ENCODE assay signal across 27 mouse cellular contexts in genomic region chr4:117013596-117013995, GRCm38 (mm10). TPM values are rescaled to one million over a fixed set of nuclear protein-coding genes. Genes with fewer than 3 reads are reported as not detected.
A peak's percentile ranks its signal among the peaks of the same experiment; 100 is the strongest.
DNase-seq lines count a peak whose midpoint lies in the region; ATAC-seq and TF ChIP-seq lines count a peak whose summit lies in the region.
"Had no signal": no experiment of that assay in that cellular context is flagged by ENCODE, and none has a peak within 500 bp of the region (broad histone marks: within the 10 kb centered on the region; RNA-seq: fewer than 3 reads in every experiment).

No protein-coding gene starts in this region.

- peak; percentile 28 for DNase-seq in forebrain, embryonic 11.5 days (ENCODE audit: low spot score)
- peak; percentile 33 for DNase-seq in MEL (ENCODE audit: low read depth, low spot score)
- peak; percentile 64 for DNase-seq in R1 (ENCODE audit: low read depth, low spot score)
- DNase-seq in hindbrain, embryonic 11.5 days (ENCODE audit: low spot score) = no peak
- DNase-seq in urinary bladder, postnatal 4 days (ENCODE audit: low spot score in 2 of 2) = no peak
- no peak for DNase-seq in kidney, adult 18-20 months
- DNase-seq: adrenal gland, adult 2 months; adrenal gland, postnatal 10 days; adrenal gland, postnatal 36 days; B cell, adult 2 months; cerebellum, adult 11-12 months; cerebellum, adult 2 months; cerebellum, adult 9-10 months; cerebellum, postnatal 10 days; cerebellum, postnatal 36 days; embryo, embryonic 11 days had no signal

- no peak for TF ChIP-seq EP300 in MEL (IDR thresholded peaks at IDR 0.05; ENCODE audit: low read depth in 1 of 2, low read length in 2 of 2)

- TF ChIP-seq RAD21 in MEL (IDR thresholded peaks at IDR 0.05; ENCODE audit: low read depth, low read length) = no peak

- ATAC-seq in forebrain, embryonic 11.5 days (replicated peaks; ENCODE audit: low FRiP score) = no peak
- ATAC-seq in forebrain, embryonic 13.5 days = no peak
- ATAC-seq in hindbrain, embryonic 11.5 days (ENCODE audit: low FRiP score) = no peak
- ATAC-seq: CD4-positive, CD25-positive, alpha-beta regulatory T cell, adult 4 months; forebrain, embryonic 14.5 days; forebrain, embryonic 16.5 days; Patski had no signal

- no peaks in the 10 kb centered on the region for H3K36me3 ChIP-seq in forebrain, embryonic 11.5 days (ENCODE audit: control insufficient read depth, insufficient read depth, low read length)
- H3K36me3 ChIP-seq in forebrain, embryonic 13.5 days (ENCODE audit: poor library complexity, severe bottlenecking) = no peaks in the 10 kb centered on the region
- H3K36me3 ChIP-seq in MEL (ENCODE audit: control insufficient read depth in 1 of 2, insufficient read depth in 2 of 2, low read length in 2 of 2) = peaks cover 0 to under 1% of the 10 kb centered on the region in 2 experiments; a peak in 2 of 4 replicates
- H3K36me3 ChIP-seq in hindbrain, embryonic 11.5 days (ENCODE audit: control insufficient read depth, insufficient read depth, low read length) = no peaks in the 10 kb centered on the region
- H3K36me3 ChIP-seq: embryonic facial prominence, embryonic 13.5 days; embryonic facial prominence, embryonic 15.5 days; forebrain, embryonic 10.5 days; G1E had no signal

- no peak overlapping the region for H3K4me3 ChIP-seq in forebrain, embryonic 11.5 days (ENCODE audit: low read depth, low read length)
- H3K4me3 ChIP-seq in forebrain, embryonic 13.5 days = no peak overlapping the region
- H3K4me3 ChIP-seq in MEL (ENCODE audit: control insufficient read depth in 1 of 2, insufficient read depth in 1 of 2, low read depth in 2 of 2, low read length in 2 of 2) = no peak overlapping the region
- H3K4me3 ChIP-seq in hindbrain, embryonic 11.5 days (ENCODE audit: low read depth, low read length) = no peak overlapping the region
- H3K4me3 ChIP-seq: embryonic facial prominence, embryonic 13.5 days; embryonic facial prominence, embryonic 15.5 days; erythroblast, embryonic 14.5 days; forebrain, embryonic 10.5 days had no signal

- 84% methylated on average over 6 of the region's 6 CpGs for WGBS in forebrain, embryonic 11.5 days
- WGBS in forebrain, embryonic 13.5 days = 84% methylated on average over 6 of the region's 6 CpGs
- 83% methylated on average over 6 of the region's 6 CpGs for WGBS in hindbrain, embryonic 11.5 days

- no peak for TF ChIP-seq POLR2A in MEL (IDR thresholded peaks at IDR 0.05; ENCODE audit: control insufficient read depth in 1 of 2, insufficient read depth in 1 of 2, low read depth in 1 of 2, low read length in 2 of 2, poor library complexity in 1 of 2)

- H3K79me2 ChIP-seq in MEL (ENCODE audit: control insufficient read depth, insufficient read depth, low read length, poor library complexity) = no peaks in the 10 kb centered on the region

- no peak for TF ChIP-seq CTCF in MEL (IDR thresholded peaks at IDR 0.05 in 2 of 3, conservative IDR thresholded peaks at IDR 0.05 in 1 of 3; ENCODE audit: control insufficient read depth in 1 of 3, insufficient read depth in 1 of 3, low read depth in 2 of 3, low read length in 3 of 3, poor library complexity in 1 of 3, severe bottlenecking in 1 of 3)

- no peaks in the 10 kb centered on the region; the same call in 1 of the 2 replicates for H3K4me1 ChIP-seq in forebrain, embryonic 11.5 days (replicated peaks; ENCODE audit: control insufficient read depth, insufficient read depth, low read length)
- no peaks in the 10 kb centered on the region for H3K4me1 ChIP-seq in forebrain, embryonic 13.5 days
- no peaks in the 10 kb centered on the region for H3K4me1 ChIP-seq in MEL (ENCODE audit: control insufficient read depth in 1 of 2, insufficient read depth in 2 of 2, low read length in 2 of 2)
- H3K4me1 ChIP-seq in hindbrain, embryonic 11.5 days (replicated peaks; ENCODE audit: control insufficient read depth, insufficient read depth, low read length) = no peaks in the 10 kb centered on the region
- H3K4me1 ChIP-seq: embryonic facial prominence, embryonic 13.5 days; embryonic facial prominence, embryonic 15.5 days; forebrain, embryonic 10.5 days had no signal

- no peak overlapping the region for H3K9ac ChIP-seq in forebrain, embryonic 11.5 days (ENCODE audit: low read length)
- no peak overlapping the region for H3K9ac ChIP-seq in forebrain, embryonic 13.5 days
- no peak overlapping the region for H3K9ac ChIP-seq in MEL (ENCODE audit: control insufficient read depth, low read depth, low read length, poor library complexity, severe bottlenecking)
- no peak overlapping the region for H3K9ac ChIP-seq in hindbrain, embryonic 11.5 days (ENCODE audit: low read depth, low read length)
- H3K9ac ChIP-seq: embryonic facial prominence, embryonic 13.5 days; embryonic facial prominence, embryonic 15.5 days had no signal

- no peak overlapping the region for H3K27ac ChIP-seq in forebrain, embryonic 11.5 days (ENCODE audit: low read depth, low read length)
- no peak overlapping the region for H3K27ac ChIP-seq in forebrain, embryonic 13.5 days
- H3K27ac ChIP-seq in MEL (ENCODE audit: control insufficient read depth, low read depth, low read length) = no peak overlapping the region
- H3K27ac ChIP-seq in hindbrain, embryonic 11.5 days (ENCODE audit: low read depth, low read length) = no peak overlapping the region
- H3K27ac ChIP-seq: embryonic facial prominence, embryonic 13.5 days; embryonic facial prominence, embryonic 15.5 days; forebrain, embryonic 10.5 days had no signal

- H3K9me3 ChIP-seq in forebrain, embryonic 11.5 days (ENCODE audit: control insufficient read depth, low read length) = no peaks in the 10 kb centered on the region
- no peaks in the 10 kb centered on the region for H3K9me3 ChIP-seq in forebrain, embryonic 13.5 days (replicated peaks)
- no peaks in the 10 kb centered on the region for H3K9me3 ChIP-seq in MEL (replicated peaks; ENCODE audit: insufficient read depth, low read length)
- H3K9me3 ChIP-seq in hindbrain, embryonic 11.5 days (ENCODE audit: control insufficient read depth, low read length) = no peaks in the 10 kb centered on the region
- H3K9me3 ChIP-seq: embryonic facial prominence, embryonic 13.5 days; embryonic facial prominence, embryonic 15.5 days; forebrain, embryonic 10.5 days; G1E had no signal

- H3K27me3 ChIP-seq in forebrain, embryonic 11.5 days (ENCODE audit: control insufficient read depth, insufficient read depth, low read length) = no peaks in the 10 kb centered on the region
- H3K27me3 ChIP-seq in forebrain, embryonic 13.5 days = no peaks in the 10 kb centered on the region
- H3K27me3 ChIP-seq in MEL (ENCODE audit: control insufficient read depth in 1 of 2, insufficient read depth in 2 of 2, low read length in 2 of 2) = peaks cover under 1 to 4% of the 10 kb centered on the region in 2 experiments; a peak in 2 of 4 replicates
- no peaks in the 10 kb centered on the region for H3K27me3 ChIP-seq in hindbrain, embryonic 11.5 days (ENCODE audit: control insufficient read depth, insufficient read depth, low read length)
- H3K27me3 ChIP-seq: CH12.LX; embryonic facial prominence, embryonic 13.5 days; embryonic facial prominence, embryonic 15.5 days; Patski had no signal

- H3K4me2 ChIP-seq in forebrain, embryonic 11.5 days (ENCODE audit: low read depth, low read length, severe bottlenecking) = no peak overlapping the region
- no peak overlapping the region for H3K4me2 ChIP-seq in forebrain, embryonic 13.5 days
- H3K4me2 ChIP-seq in hindbrain, embryonic 11.5 days (replicated peaks; ENCODE audit: low read depth, low read length) = no peak overlapping the region
- H3K4me2 ChIP-seq: embryonic facial prominence, embryonic 13.5 days; embryonic facial prominence, embryonic 15.5 days had no signal

TF ChIP-seq in MEL, 35 proteins besides CTCF, POLR2A, EP300 and RAD21 (continues in another document):
- TF ChIP-seq MAFK (IDR thresholded peaks at IDR 0.05; ENCODE audit: borderline replicate concordance, low read depth, low read length) (no peak), MYB (IDR thresholded peaks at IDR 0.05; ENCODE audit: low read depth, low read length) (no peak), POLR2AphosphoS5 (IDR thresholded peaks at IDR 0.05; ENCODE audit: borderline replicate concordance, low read depth, low read length) (no peak), TAL1 (IDR thresholded peaks at IDR 0.05; ENCODE audit: low read length) (no peak), ETS1 (IDR thresholded peaks at IDR 0.05; ENCODE audit: low read depth, low read length) (no peak), MYC (IDR thresholded peaks at IDR 0.05; ENCODE audit: low read depth, low read length) (no peak), GATA1 (IDR thresholded peaks at IDR 0.05; ENCODE audit: low read depth, low read length) (no peak), MEF2A (IDR thresholded peaks at IDR 0.05; ENCODE audit: extremely low read depth, insufficient replicate concordance, low read depth, low read length, poor library complexity, severe bottlenecking) (no peak), ZKSCAN1 (IDR thresholded peaks at IDR 0.05; ENCODE audit: low read depth, low read length) (no peak), MXI1 (IDR thresholded peaks at IDR 0.05; ENCODE audit: low read depth, low read length) (no peak)

RNA-seq across cellular contexts. Expression of gene Eif2b3, which starts 5.6 kb away (rescaled TPM):
- 45.7 and 47.5 TPM in 2 replicates for polyA plus RNA-seq in forebrain, embryonic 11.5 days (2014; fragmentation: Nextera tagmentation; extraction: Ambion mirVana)
- polyA plus RNA-seq in forebrain, embryonic 13.5 days (2015; fragmentation: Nextera tagmentation; extraction: Ambion mirVana) = 42.5 and 45.7 TPM in 2 replicates
- total RNA-seq in MEL (2012; rRNA removed) = 75.4 and 79.3 TPM in 2 replicates
- polyA plus RNA-seq in MEL (2012; ENCODE audit: insufficient read depth in 1 of 2, insufficient read length in 2 of 2, low read depth in 1 of 2, low replicate concordance in 2 of 2, missing spikeins in 1 of 2) = 10 to 100 TPM in 1 of 2 experiments, not detected in 1; 77.5 TPM
- polyA plus RNA-seq in hindbrain, embryonic 11.5 days (2014; fragmentation: Nextera tagmentation; extraction: Ambion mirVana) = 51.9 and 53.0 TPM in 2 replicates

RNA-seq across cellular contexts. Expression of gene Hectd3, which starts 18.5 kb away (rescaled TPM):
- 12.7 and 13.7 TPM in 2 replicates for polyA plus RNA-seq in forebrain, embryonic 11.5 days (2014; fragmentation: Nextera tagmentation; extraction: Ambion mirVana)
- polyA plus RNA-seq in forebrain, embryonic 13.5 days (2015; fragmentation: Nextera tagmentation; extraction: Ambion mirVana) = 17.4 and 17.9 TPM in 2 replicates
- total RNA-seq in MEL (2012; rRNA removed) = 9.8 TPM in 2 replicates
- 10 to 100 TPM in 1 of 2 experiments, not detected in 1; 19.1 TPM for polyA plus RNA-seq in MEL (2012; ENCODE audit: insufficient read depth in 1 of 2, insufficient read length in 2 of 2, low read depth in 1 of 2, low replicate concordance in 2 of 2, missing spikeins in 1 of 2)
- polyA plus RNA-seq in hindbrain, embryonic 11.5 days (2014; fragmentation: Nextera tagmentation; extraction: Ambion mirVana) = 7.8 and 12.6 TPM in 2 replicates

RNA-seq across cellular contexts. Expression of gene Urod, which starts 19.4 kb away (rescaled TPM):
- 84.1 and 88.3 TPM in 2 replicates for polyA plus RNA-seq in forebrain, embryonic 11.5 days (2014; fragmentation: Nextera tagmentation; extraction: Ambion mirVana)
- 81.6 and 88.2 TPM in 2 replicates for polyA plus RNA-seq in forebrain, embryonic 13.5 days (2015; fragmentation: Nextera tagmentation; extraction: Ambion mirVana)
- 72.0 and 108 TPM in 2 replicates for total RNA-seq in MEL (2012; rRNA removed)
- 100 to 1,000 TPM; 132 to 645 TPM for polyA plus RNA-seq in MEL (2012; ENCODE audit: insufficient read depth in 1 of 2, insufficient read length in 2 of 2, low read depth in 1 of 2, low replicate concordance in 2 of 2, missing spikeins in 1 of 2)
- polyA plus RNA-seq in hindbrain, embryonic 11.5 days (2014; fragmentation: Nextera tagmentation; extraction: Ambion mirVana) = 97.3 and 110 TPM in 2 replicates

Comparison
In these comparisons a context has a peak if more than half of its experiments do, and no peak if none do; other contexts are left out.
1. DNase-seq: peak in forebrain, embryonic 11.5 days (single experiment), MEL (single experiment) and R1 (single experiment); none in hindbrain, embryonic 11.5 days (single experiment), urinary bladder, postnatal 4 days (0 of 2) and kidney, adult 18-20 months (single experiment).